Mouse (Mus musculus) lung, postnatal 14 days (tissue): ENCODE results near the gene Ttc22.

ENCODE experiments used
- DNase-seq: peaks from one replicate; pipeline ENCODE4 v3.0.0; 2021

The Ttc22 gene

GRCm38 (mm10) chr4:106617056-106617455 is 5.2 kb upstream of the Ttc22 start, which contains the start of gene Lexm:
Lexm (minus strand) TSS chr4:106617241.
- no peak for DNase-seq

GRCm38 (mm10) chr4:106618898-106619297 is 3.3 kb upstream of the Ttc22 start:
- DNase-seq: no peak

GRCm38 (mm10) chr4:106621428-106621827 is 804 bp upstream of the Ttc22 start:
- no peak for DNase-seq

- DNase-seq: no peak
Measured at GRCm38 (mm10) chr4:106622712-106623111, 480 bp downstream of the Ttc22 start.

GRCm38 (mm10) chr4:106624271-106624670 is 2.0 kb downstream of the Ttc22 start:
- DNase-seq: peak; percentile 16

- no peak for DNase-seq
Measured at GRCm38 (mm10) chr4:106627809-106628208, 5.6 kb downstream of the Ttc22 start.

- DNase-seq: peak; percentile 12
Measured at GRCm38 (mm10) chr4:106628650-106629360, 6.6 kb downstream of the Ttc22 start.

- no peak for DNase-seq
Measured at GRCm38 (mm10) chr4:106629374-106629773, 7.1 kb downstream of the Ttc22 start.

- DNase-seq: peak; percentile 71
Measured at GRCm38 (mm10) chr4:106630333-106631220, 8.3 kb downstream of the Ttc22 start.

- DNase-seq: no peak
Measured at GRCm38 (mm10) chr4:106632313-106632712, 10.1 kb downstream of the Ttc22 start.

- no peak for DNase-seq
Measured at GRCm38 (mm10) chr4:106633281-106634085, 11.3 kb downstream of the Ttc22 start.

- no peak for DNase-seq
Measured at GRCm38 (mm10) chr4:106634086-106634479, 11.9 kb downstream of the Ttc22 start.

GRCm38 (mm10) chr4:106643483-106644217 is 21.4 kb downstream of the Ttc22 start:
- no peak for DNase-seq

- DNase-seq: no peak
Measured at GRCm38 (mm10) chr4:106644218-106644610, 22.0 kb downstream of the Ttc22 start.

GRCm38 (mm10) chr4:106645797-106646196 is 23.6 kb downstream of the Ttc22 start:
- DNase-seq: no peak

- DNase-seq: no peak
Measured at GRCm38 (mm10) chr4:106647137-106647536, 24.9 kb downstream of the Ttc22 start.

- DNase-seq: peak; percentile 96
Measured at GRCm38 (mm10) chr4:106650833-106651527, 28.7 kb downstream of the Ttc22 start, which contains the start of gene Pars2. Pars2 (plus strand) TSS chr4:106651069.

- DNase-seq: no peak
Measured at GRCm38 (mm10) chr4:106652546-106652945, 30.3 kb downstream of the Ttc22 start.

- no peak for DNase-seq
Measured at GRCm38 (mm10) chr4:106653051-106653450, 30.8 kb downstream of the Ttc22 start.

GRCm38 (mm10) chr4:106655681-106656080 is 33.4 kb downstream of the Ttc22 start:
- no peak for DNase-seq

- DNase-seq: no peak
Measured at GRCm38 (mm10) chr4:106663956-106664470, 41.8 kb downstream of the Ttc22 start.
